Mouse (Mus musculus): Measurements from ENCODE around the gene Otud5.

- TF ChIP-seq CTCF (IDR thresholded peaks at IDR 0.05; ENCODE audit: low read depth, low read length) (peak; percentile 54), EP300 (IDR thresholded peaks at IDR 0.05; ENCODE audit: insufficient read depth, low read depth, low read length) (no peak)
Observed at GRCm38 (mm10) chrX:7854578-7854977, 13.4 kb downstream of the Otud5 start.

Measured in ES-Bruce4 (cell line).